Mouse (Mus musculus): ENCODE data around the gene Ric8b.

The Ric8b gene

DNA sequence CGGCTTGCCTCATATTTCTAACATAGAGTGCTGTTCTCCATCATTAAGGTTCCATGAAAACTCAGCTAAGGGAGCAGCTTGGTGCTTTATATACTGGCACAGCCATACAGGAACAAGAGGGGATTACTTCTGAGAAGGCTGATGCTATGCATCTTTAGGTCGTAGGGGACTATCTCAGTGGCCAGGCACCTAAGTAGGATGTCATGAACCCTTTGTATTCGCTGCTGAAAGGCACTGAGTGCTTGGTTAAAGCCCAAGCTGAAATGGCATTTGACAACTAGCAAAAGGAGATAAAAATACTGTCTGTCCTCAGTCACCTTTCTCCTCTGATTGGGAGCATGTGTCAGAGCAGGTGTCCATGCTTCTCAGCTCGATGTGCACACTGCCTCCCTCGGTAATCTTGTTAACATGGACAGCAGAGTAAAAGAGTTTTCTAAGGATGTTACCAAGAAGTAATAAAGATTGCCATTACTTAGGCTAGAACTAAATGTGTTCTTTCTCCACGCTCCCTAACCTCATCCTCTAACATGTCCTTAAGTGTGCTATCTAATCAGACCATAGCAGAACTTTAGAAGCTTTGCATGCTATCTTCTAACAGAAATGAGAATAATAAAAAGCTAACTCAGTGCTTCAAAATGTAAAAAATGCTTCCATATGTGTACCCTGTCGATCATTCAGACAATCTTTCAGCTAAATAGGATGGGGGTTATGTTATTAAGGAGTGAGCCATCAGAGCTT lies 89.3 kb downstream of the Ric8b start:
- DNase-seq (ENCODE audit: low read depth, low spot score), result no peak

DNA sequence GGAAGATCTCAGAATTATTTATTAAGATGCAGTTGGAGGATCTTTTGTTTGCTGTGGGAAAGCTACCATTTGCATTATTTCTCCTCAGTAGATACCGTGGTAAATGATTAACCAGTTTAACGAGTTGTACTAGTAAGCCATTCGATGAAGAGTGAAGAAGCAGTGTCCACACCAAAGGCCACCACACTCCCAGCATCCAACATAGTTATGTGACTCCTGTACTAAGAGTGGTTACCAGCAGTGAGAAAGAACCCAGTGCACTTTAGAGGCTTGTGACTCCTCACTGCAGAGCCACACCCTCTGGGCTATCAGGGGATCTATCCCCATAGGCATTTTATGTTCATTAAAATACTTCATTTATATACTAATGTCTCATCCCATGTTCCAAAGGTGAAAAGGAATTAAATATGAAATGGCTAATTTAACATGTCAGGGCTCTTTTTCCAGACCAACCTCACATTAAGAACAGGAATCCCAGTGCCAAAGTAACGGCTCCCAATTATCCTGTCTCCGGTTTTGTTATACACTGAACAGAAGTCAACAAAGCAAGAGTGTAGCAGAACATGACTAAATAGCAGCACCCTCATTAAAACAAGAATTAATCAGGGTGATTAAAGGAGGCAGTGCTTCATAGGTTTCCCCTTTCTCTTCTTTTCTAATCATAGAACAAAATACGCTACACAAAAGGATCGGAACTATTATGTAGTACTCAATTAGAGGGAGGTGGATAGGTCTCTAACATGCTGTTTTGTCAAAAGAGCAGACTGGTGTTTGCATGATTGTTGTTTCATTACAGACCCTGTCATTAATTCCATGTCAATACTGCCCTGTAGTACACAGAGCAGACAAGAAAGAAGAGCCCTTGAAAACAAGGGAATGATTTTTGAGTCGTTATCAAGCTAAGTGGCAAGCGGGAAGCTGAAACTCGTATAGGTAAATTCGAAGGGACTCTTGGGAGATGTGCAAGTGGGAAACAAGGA lies 90.7 kb downstream of the Ric8b start:
- no peak for DNase-seq (ENCODE audit: low read depth, low spot score)

DNA sequence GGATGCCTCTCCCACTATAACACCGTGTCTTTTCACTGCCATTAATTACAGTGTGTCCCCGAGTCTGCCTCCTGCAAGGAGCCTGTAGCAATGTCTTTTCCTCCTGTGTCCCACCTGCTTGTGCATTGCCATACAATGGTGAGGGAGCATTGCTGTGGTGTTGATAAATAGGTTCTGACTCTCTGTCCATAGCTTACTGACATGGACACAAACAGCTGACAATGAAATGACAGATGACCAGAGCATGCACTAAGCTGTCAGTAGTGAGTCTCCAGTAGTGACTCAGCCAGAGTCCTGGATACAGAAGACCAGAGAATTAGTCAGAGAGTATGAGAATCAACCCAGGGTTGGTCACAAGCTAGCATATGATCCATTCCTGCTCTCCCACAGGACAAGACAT lies 93.7 kb downstream of the Ric8b start:
- DNase-seq (ENCODE audit: low read depth, low spot score), result no peak

DNA sequence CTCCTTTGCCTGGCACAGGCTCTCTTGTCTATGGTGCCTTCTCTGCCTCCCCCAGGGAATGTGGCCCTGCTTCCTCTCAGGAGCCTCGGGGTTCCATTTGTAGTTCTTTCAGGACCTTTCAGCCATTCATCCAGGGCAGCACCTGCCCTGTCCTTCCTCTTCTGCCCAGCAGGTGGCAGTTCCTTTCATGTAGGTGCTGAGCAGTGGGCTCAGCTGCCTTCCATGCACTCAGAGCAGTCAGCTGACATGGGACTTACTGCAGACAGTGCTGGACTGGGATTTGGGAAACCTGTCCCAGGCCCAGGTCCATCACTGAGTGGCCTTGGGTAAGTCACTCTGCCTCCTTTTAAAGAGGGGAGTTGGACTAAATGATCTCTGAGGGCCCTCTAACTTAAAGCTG lies 96.0 kb downstream of the Ric8b start:
- peak; percentile 91 for DNase-seq (ENCODE audit: low read depth, low spot score)

DNA sequence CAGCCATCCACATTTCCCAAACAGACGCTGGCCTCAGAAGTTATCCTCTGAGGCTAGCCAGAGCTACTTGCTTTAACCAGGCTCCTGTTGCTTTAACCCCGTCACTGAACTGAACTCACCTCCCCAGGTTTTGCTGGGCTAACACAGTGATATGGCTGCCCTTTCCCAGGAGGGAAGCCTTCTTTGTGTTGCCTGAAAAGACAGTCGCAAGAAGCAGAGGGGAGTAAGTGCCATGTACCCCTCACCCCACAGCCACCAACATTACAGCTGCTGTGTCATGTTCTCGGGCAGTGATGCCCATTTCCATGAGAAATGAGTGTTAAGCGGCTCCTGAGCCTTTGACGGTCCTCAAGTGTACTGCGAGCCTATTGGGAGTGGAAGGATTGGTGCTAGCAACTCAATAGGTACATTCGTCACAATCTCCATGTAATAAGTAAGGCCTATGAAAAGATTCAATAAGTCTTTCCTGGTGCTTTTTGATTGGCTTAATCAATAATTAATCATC lies 96.6 kb downstream of the Ric8b start:
- DNase-seq (ENCODE audit: low read depth, low spot score), result no peak

DNA sequence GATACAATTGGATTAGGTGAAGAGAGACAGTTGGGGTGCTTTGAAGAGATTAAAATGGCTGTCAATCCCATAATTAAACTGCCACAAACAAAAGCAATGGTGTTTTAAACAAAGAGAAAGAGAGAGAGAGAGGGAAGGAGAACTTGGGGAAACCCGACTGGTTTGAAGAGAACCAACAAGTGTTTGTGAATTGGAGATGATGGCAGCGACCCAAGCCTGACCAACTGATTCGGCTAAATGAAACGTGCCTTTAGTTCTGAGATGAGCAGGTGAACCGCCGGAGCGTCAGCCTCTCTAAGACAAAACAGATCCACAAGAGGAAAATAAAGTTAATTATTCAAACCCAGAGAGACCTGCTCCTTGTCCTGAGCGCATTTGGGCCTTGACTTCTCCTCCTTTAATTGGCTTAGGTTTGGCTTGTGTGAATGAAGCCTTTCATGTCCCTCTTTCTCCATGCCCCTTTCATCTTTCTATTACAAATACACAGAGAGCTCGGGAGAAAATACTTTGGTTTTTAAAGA lies 97.1 kb downstream of the Ric8b start:
- DNase-seq (ENCODE audit: low read depth, low spot score), result no peak

DNA sequence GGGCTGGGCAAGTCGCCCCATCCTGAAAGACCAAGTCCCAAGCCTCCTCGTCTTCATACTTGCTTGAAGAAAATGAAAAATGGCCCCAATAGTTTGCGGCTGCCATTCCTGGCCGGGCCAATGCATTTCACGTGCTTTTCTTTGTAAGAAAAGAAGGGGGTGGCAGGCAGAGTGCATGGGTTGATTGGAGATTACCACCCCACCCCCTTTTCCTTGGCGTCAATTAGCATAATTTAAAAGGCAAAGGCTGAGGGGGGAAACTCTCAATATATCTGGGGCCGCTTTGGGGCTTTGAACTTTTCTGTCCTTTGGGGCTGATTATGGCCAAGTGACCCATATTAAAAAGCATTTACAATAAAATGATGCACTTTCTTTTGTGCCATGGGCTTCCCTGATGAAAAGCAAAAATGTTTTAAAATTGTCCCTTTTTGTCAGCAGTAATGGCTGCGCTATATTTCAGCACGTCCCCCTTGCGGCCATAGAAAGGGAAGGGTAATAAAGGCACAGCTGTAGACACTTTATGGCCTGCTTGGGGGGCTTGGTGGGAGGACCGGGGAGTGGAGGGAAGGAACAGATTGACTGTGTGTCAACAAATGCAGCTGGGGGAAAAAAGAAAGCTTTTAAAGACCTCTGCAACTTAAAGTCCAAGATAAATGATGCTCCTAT lies 105.4 kb downstream of the Ric8b start:
- DNase-seq (ENCODE audit: low read depth, low spot score), result no peak

DNA sequence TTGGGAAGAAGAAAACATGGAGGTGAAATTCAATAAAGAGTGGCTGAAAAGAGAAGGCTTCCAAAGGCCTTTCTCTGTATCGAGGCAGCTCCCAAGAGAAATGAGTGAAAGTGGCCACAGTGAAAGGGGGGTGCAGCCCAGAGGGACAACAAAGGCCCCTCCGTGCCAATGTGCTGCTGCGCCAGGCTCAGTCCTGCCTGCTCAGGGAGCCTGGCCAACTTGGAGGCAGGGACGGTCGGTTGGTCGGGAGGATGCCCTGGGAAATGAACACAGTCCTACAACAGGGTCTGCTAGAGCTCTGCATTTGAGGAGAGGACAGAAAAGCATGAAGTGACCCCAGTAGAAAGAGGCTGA lies 105.9 kb downstream of the Ric8b start:
- DNase-seq (ENCODE audit: low read depth, low spot score), result no peak

DNA sequence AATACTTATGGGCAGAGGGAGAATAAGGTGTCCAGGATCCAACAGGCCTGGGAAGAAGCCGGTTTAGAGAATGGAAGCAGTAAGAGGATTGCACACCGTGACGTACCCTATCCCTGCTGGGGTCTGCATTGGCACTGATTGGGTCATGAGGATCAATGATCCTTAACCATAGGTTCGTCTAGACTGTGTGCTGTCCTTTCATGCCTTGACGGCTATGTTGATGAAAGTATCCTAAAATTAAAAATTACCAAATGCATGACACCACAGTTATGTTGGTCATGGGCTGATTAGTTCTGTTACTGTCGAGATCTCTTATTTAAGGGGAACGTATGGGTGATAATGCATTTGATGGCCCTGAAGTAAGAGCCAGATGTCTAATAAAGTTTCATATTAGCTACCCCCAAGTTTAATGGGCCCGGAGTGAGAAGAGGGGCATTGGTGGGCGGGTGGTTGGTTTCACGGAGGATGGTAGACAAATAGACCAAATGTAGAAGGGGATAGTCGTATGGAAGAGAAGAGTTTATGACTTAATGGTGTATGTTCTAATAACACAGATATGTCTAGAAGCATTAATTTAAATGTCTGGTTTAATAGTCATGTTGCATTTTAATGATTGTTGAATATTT lies 108.5 kb downstream of the Ric8b start:
- no peak for DNase-seq (ENCODE audit: low read depth, low spot score)

DNA sequence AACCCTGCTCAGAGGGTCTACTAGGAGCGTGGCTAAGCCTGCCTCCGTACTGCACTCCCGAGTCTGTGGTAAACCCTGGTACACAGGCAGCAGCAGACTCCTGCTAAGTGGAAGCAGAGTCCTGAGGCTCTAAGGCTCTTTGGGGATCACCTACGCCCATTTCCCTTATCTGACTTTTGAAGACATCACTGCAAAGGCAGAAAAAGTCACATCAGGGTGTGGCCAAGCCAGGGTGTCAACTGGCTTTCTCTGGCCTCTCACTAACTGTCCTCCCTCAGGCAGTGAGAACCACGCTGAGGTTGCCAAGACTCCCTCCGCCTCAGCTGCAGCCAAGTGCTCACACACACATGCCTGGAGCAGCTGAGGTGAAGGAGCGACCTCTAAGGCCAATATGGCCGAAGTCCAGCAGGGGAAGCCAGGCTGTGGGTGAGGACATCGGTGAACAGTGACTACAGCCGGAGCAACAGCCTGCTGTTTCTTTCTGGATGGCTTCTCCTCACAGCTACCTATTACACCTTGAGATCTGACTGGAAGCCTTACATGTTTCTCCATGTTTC lies 110.3 kb downstream of the Ric8b start:
- DNase-seq (ENCODE audit: low read depth, low spot score), result peak; percentile 36

DNA sequence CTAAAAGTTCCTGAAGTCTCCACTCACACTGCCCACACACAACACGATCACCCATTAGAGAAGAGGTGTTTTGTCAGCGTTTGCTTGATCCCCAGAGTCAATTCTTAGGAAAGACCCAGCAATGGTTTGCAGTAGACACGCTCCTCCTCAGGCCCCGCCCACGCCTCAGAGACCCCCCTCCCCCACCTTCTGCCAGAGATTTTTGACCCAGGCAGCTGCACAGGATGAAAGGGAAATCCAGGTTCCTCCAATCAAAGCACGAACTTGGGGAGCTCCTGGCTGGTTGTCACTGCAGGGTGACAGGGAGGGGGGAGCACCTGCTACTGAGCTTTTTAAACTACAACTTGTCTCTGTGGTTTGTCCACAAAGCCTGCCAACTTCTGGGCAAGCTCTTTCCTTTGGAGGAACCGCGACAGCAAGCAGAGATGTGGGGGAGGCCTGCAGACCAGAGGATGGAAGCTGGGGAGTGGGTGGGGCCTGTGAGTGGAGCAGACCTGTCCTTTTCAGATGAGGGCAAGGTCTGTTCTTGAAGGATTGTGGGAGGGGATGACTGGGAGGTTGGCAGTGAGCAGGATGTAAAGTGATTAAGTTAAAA lies 117.8 kb downstream of the Ric8b start:
- peak; percentile 81 for DNase-seq (ENCODE audit: low read depth, low spot score)

DNA sequence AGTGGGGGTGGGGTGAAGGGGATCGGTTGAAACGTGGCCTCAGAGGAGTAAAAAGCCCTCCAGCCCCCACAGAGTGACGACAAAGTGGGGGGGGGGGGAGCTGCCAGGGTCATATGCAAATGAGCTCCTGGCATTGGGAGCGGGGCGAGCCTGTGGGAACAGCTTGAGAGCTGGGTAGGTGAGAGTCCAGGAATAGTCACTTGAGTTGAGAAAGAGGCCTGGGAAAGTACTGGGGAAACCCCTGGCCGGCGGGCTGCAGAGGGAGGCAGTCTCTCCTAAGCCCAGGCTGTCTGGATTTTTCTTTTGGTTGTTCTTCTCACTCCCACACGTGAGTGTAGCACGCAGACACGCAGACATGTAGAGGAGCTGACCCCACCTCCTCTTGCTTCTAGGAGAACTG lies 120.7 kb downstream of the Ric8b start:
- DNase-seq (ENCODE audit: low read depth, low spot score), result no peak

DNA sequence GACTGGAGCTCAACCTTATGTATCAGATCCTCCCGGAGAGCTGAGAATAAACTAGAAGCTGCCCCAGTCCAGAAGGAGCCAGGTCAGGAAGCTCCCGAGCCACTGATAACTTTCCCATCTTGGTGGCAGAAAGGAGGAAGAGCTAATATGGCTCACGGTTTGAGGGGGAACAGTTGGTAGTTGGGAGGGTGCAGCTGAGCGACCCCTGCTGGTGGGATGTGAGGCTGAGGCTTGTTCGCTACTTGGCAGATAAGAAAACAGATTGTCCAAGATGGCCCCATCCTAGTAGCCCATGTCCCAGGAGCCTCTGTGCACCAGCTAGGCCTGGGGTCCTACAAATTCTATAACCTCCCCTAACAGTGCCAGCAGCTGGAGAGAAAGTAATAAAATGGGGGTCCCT lies 121.4 kb downstream of the Ric8b start:
- DNase-seq (ENCODE audit: low read depth, low spot score), result peak; percentile 79

DNA sequence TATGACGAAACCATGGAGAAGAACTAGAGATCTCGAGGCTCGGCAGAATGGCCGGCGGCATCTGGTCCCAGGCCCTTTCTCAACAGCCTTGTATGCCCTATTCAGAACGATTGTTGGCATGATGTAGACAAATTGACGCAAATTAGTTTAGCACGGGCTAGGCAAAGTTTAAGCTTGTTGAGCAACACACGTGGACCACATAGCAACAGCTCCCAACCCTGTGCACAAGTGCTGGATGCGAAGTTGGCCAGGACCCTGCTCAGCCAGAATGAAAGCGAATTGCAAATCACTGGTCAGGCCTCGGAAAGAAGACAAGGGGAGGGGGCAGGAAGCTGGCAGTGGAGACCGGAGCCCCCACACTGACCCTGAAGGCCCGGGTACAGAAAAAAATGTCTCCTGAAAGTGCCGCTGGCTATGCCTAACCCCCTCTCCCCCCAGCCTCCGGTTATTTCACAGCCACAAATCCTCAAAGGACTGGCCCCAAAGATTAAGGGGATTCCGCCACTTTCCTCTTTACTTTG lies 126.8 kb downstream of the Ric8b start:
- peak; percentile 33 for DNase-seq (ENCODE audit: low read depth, low spot score)

DNA sequence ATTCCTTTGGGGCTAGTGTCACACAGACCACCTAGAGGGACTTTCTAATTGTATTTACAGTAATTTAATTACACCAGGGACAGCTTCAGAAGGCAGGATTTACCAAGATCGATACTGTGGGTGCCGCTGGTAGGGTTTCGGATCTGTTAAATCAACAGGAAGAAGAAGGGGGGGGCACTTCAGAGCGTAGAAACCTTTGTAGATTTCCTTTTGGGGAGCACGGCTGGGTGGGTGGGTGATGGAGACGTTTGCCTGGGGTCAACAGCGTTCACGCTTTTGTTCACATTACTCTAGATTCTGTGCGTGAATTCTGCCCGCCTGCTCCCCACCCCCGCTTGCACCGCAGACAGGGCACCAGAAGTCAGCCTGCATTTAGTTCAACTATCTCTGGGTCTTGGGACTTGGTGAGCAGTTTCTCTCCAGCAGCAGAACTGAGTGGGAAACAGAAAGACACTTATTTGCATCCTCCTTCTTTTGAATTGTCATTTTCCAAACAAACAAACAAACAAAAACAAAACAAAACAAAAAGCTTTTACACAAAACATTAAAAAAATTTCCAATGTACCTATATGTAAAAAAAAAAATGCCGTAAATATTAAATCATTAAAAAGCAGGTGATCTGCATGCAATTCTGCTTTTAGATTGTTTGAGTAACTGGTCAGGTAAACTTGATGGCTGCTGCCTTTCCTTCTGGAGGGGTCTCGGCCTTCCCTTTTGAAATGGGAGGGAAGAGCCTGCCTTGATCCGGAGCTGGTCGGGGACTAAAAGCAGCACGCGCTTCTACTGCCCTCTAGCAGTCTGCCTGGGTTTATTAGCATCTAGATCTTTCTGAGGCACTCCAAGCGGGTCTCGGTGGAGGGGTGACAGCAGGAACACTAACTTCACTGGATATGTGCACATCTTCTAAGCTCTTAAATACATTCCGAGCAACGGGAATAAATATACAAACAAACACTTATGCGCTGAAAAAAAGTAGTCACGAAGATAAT lies 127.6 kb downstream of the Ric8b start:
- peak; percentile 75 for DNase-seq (ENCODE audit: low read depth, low spot score)

DNA sequence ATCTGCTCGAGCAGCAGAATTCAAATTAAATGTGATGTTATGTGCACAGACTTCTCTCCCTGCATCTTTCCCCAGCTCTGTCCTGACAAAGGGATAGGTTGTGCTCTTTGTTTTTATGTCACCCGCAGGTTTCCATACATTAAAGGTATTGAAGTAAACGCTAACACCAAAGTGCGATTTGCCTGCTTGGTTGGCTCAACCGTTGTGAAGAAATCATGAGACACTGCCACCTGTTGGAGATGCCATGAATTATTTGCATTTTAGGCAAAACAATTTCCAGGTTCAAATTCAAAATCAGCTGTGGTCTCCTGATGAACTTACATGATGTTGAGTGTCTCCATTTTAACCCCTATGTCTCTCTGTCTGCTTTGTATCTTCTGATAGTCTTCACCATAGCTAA lies 129.2 kb downstream of the Ric8b start:
- peak; percentile 33 for DNase-seq (ENCODE audit: low read depth, low spot score)

DNA sequence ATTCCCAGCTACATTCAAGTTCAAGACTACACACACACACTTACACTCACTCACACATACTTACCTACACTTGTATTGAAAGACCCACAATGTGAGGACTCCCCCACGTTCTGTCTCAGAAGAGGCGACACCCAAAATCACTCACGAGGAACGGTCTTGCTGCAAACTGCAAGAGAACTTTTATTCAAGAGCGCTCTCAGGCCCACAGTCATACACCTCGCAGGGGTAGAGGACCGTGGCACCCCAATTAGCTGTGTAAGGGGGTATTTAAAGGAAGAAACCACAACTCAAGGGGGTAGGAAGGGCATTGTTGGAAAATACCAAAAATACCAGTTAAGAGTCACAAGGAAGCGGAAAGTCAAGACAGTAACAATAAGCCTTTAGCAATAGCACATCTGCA lies 130.6 kb downstream of the Ric8b start:
- DNase-seq (ENCODE audit: low read depth, low spot score), result peak; percentile 39

DNA sequence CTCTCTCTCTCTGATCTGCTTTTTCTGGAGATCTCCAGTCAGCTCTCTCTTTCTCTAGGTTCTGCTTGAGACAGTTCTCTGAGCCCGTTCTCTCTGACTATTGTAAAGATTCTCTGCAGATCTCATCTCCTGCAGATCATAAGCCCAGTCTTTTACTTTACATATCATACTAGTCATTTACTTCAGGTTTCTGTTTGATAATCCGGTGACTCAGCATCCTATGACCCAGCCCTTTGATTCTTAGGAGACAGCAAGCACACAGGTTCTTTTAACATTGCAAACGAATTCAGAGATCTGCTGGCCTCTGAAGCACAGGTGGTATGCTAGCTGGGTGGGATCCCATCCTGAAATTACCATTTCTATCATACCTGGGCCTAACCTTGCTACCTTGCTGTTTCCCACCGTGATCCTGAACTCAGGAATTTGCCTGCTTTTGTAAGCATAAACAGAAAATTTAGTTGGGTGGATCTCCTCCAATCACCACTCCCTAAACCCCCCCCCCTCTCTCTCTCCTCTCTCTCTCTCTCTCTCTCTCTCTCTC lies 133.3 kb downstream of the Ric8b start:
- DNase-seq (ENCODE audit: low read depth, low spot score), result peak; percentile 73

DNA sequence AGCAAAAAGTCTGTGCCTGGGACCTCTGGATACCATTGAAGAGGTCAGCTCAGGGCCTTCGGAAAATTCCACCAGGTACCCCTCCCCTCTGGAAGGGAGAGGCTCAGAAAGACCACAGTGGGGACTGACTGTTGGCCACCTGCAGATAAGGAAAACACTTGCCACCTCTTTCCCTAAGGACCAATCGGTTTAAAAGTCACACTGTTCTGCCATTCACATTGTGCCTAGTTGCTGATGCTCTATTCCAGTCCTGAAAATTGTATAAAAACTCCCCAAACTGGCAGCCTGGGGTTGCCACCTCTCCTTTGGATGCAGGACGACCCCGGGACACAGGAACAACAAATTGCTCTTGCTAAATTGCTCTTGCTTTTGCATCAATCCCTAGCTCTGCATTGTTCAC lies 135.0 kb downstream of the Ric8b start:
- peak; percentile 39 for DNase-seq (ENCODE audit: low read depth, low spot score)

All from ZHBTc4 (cell line).